Mouse (Mus musculus) embryo, embryonic 11 days (tissue): ENCODE data around the gene Fam171a1.
"Not testable (repeated sequence)": the region's sequence is repeated elsewhere in the genome, so short reads cannot be mapped to it uniquely, and the experiment has no call there.

Experiments
- DNase-seq: peaks from one replicate; pipeline ENCODE4 v3.0.0-alpha.2; 2015

Fam171a1 gene

DNA sequence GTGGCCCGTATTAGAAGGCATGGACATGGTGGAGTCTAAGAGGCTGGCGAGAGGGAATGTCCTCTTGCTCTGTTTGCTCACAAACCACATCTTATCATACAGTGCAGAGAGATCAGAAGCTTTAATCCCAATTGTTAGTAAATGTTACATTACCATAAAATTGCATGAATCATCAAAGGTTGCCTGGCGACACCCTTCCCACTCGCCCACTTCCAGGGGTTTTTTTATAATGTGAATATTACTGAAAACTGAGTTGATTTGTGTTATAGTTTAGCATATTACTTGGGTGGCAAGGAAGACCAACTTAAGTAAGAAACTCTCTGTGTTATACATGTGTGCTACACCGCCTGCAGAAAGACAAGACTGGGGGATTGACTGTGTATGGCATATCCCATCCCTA, 60.9 kb downstream of the Fam171a1 start:
- DNase-seq = no peak

DNA sequence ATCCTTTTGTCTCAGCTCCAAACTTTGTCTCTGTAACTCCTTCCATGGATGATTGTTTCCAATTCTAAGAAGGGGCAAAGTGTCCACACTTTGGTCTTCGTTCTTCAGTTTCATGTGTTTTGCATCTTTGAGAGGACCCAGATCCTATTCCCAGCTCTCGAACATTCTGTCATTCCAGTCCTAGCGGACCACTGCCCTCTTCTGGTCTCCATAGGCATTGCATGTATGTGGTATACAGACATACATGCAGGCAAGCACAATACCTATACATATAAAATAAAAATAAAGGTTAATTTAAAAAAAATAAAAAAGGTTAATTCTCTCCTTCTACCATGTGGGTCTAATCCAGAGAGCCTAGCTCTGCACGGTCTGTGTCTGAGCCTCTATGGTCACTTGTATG, 62.0 kb downstream of the Fam171a1 start:
- not testable (repeated sequence) for DNase-seq

DNA sequence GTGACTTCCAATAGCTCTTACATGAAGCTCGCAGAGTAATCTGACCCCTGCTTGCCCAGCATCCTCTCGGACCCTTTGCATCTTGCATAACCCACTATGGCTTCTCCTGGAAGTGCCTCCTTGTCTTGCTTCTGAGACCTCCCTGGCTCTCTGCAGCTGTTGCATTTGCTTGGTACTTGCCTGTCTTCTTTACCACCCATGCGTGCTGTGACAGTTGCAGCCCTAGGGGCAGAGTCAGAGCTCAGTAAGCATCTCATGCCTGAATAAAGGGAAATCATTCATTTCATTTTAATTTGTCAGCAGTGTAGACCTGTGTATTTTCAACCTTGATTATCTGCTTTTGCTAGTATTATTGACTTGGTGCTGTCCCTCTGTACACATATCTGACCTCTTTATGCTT, 62.7 kb downstream of the Fam171a1 start:
- no peak for DNase-seq

DNA sequence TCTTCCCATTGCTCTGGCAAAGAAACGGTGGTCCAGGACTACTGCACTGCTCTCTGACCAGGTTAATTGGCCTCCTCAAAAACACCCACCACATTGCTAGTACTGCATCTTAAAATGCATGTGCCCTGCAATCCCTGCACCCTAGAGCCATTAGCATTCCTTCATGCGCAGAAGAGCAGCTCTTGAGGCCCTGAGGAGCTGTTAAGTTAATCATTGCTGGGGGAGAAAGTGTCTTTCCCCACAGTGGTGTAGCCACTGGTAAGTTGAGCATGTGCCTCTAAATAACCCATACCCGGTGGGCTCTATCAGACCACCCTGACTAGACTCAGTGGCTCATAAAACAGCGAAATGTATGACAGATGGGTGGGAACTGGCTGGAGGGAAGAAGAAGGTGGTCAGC, 66.5 kb downstream of the Fam171a1 start:
- no peak for DNase-seq

DNA sequence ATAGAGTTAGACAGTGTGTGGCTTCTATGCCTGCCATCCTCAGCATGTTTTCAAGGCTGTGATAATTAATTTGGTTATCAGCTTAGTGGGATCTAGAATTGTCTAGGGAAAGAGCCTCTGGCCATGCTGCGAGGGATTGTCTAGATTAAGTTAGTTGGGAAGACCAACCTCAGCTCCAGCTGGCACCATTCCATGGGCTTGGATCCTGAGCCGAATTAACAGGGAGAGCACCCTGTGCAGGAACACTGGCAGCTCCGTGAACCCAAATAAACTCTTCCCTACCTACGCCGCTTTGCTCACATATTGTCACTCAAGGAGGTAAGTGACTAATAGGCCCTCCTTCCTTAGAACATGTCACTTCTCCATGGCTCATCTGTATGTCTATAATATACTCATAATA, 69.6 kb downstream of the Fam171a1 start:
- DNase-seq = no peak

DNA sequence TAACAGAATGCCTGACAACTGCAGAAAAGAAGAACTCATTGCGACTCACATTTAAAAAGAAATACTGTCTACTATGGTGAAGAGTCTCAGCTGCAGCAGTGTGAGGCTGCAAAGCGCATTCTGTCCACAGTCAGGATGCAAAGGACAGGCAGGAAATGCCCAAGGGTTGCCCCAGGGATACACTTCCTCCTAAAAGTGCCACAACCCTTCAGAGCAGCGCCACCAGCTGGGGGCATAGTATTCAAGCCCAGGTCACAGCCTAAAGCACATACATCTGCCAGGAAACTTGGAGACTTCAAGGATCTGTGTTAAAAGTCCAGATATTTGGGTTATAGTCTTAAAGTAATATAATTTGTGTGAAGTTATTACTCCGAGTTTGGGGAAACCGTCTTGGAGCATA, 71.3 kb downstream of the Fam171a1 start:
- DNase-seq = peak; percentile 25

DNA sequence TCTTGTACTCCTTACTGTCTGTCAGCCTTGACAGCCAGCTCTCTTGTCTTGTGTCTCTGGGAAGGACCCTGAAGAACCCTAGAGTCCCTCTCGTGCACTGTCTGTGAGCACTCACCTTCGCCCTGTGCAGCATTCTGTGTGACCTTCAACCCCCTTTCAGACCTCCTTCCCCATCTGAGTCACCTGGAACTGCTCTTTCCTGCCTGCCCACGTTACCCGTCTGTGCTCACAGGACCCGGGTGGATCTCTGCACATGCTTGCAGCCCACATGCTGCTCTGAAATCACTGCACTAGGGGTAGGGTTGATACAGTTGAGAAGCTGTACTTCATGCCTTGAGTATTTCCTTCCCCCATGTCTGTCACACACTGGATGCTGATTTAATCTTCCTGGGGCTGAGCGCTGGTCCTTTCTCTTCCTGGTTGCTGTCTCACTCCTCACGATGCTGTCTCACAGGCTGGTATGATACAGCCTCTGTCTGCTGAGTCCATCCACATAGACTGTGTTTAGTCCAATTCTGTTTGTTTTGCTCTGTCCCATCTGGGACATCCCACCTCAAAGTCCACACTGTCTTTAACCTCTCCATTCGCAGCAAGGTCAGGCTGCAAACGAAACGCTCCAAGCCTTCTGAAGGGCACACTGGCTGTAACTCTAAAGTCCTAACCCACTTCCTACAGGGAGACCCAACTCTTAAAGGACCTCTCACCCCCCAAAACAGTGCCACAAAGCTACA, 74.9 kb downstream of the Fam171a1 start:
- DNase-seq = no peak

DNA sequence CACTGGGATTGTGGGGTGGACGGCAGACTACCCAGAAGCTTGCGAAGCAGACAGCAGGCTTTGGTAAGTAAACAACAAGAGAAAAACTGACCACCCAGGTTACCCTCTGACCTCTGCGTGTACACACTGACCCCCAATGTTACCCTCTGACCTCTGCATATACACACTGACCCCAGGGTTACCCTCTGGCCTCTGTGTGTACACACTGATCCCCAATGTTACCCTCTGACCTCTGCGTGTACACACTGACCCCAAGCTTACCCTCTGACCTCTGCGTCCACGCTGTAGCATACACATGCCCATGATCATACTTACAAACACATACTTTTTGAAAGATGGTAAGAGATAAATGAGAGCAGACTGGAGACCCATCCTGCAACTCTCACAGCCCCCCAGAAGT, 77.1 kb downstream of the Fam171a1 start:
- no peak for DNase-seq

DNA sequence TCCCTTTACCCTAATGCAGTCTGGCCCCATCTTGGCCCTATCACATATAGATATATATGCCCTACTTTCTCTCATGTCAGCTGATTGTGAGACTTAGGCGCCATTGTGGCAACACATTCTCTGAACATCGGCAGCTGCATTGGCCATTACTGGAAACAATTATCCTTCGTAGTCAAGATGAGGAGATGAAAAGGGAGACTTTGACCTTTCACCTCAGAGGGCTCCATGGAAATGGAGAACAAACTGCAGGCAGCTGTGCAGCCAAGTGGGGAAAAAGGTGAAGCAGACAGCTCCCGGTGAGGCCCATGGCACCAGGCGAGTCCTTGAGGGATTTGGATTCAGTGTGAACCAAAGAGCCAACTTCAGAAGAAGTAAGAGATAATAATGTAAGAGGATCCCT, 81.5 kb downstream of the Fam171a1 start:
- peak; percentile 40 for DNase-seq

DNA sequence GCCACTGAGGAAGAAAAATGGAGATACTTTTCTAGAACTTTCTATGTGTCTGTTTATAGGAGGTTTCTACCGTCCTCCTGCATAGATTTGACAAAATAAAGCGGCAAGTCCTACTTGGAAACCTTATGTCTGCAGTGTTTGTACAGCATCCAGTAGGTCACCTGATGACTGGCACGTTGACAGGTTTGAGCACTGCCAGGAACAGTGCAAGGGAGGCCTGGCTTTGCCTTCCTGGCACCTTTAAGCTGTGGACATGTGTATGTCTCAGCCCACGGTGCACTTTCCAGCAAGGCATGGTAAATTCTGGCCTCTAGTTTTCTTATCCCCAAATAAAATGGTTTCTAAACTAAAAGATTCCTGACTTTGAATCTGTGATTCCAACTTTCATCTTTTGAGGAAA, 86.4 kb downstream of the Fam171a1 start:
- no peak for DNase-seq

DNA sequence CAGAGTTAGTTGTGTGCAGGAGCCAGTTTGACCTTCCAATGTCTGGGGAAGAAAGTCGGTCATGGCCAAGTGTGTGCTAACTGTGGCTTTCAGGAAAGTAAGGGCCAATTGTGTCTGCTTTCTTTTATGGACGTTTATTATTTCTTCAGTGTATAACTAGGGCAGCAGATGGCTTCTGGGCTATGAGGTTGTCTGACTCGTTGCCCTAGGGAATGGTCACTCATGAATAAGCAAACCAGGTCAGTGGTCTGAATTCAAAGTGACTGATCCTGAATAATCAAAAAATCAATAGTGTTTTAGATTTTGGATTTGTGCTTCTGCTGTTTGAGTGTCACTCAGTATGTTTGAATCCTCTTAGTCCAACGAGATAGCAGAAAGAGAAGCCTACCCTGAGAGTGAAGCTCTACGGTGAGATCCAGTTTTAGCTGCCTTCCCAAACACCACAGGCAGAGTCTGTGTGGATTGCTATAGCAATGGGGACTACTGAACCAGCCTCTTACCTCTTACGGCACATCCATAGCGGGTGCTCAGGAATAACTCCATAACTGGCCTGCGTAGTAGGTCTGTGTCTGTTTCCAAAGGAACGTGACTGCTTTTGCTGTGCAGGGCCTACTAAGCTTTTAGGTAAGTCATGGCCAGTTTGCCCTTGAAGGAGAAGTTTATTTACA, 93.1 kb downstream of the Fam171a1 start:
- DNase-seq = peak; percentile 8

DNA sequence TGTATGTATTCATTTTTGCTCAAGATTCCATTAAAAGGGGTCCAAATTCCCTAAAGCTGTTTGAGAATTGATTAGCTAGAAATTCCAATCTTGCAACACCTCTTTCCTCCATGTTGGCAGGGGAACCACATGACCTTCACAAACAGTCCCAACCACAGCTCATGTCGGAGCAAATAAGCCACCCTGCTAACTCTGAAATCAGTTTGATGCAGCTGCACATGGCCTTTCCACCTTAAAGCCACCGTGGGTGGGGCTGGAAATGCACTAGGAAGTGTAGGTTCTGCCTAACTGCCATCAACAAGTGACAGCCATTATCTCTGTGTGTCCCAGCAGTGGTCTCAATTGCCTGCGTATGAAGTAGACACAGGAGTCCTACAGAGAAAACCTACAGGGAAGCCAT, 101.5 kb downstream of the Fam171a1 start:
- no peak for DNase-seq

DNA sequence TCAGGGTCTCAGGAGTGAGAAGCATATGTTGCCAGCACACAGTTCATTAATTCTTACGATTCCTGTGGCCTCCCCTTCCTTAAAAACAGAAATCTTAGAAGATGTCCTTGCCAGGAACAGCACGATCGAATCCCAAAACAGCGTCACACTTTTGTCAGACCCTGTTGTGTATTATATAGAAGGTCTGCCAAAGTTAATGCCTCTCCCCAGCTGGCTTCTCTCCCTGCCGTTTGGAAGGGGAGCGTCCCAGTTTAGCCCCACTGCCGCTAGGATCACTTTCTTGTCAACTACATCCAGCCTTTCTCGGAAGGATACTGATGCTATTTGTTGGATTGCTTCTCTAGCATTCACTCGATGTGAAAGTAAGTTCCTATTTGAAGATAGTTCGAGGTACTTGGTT, 102.6 kb downstream of the Fam171a1 start:
- no peak for DNase-seq

DNA sequence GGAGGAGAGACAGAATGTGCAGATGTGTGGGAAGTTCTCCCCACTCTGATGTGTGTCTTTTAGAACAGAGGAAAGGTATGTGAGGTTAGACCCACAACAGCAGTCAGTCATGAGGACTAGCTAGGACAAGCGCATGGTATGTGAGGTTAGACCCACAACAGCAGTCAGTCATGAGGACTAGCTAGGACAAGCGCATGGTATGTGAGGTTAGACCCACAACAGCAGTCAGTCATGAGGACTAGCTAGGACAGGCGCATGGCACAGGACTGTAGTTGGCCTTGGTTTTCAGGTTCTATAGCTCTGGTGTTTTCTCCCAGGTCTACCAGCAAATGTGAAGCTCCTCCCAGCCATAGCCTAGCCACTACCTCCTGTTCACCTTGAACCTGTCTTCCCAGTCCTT, 103.6 kb downstream of the Fam171a1 start:
- not testable (repeated sequence) for DNase-seq

DNA sequence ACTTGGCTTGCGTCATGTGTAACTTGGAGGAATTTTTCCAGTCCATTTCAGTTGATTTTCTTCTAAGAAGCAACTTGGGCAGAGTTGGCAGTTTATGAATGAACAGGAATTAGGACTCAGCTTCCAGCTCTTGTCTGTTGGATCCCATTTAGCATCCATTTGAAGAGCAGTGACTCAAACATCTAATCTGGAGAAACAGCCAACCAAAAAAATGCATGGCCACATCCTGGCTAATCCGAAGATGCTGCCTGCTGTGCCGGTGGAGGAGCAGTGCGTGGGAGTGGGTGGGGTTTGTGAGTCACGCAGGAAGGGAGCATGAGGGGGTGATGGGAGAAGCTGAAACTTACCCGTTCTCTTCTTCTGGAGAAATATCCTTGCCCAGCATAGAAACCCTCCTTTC, 104.2 kb downstream of the Fam171a1 start:
- DNase-seq = no peak

DNA sequence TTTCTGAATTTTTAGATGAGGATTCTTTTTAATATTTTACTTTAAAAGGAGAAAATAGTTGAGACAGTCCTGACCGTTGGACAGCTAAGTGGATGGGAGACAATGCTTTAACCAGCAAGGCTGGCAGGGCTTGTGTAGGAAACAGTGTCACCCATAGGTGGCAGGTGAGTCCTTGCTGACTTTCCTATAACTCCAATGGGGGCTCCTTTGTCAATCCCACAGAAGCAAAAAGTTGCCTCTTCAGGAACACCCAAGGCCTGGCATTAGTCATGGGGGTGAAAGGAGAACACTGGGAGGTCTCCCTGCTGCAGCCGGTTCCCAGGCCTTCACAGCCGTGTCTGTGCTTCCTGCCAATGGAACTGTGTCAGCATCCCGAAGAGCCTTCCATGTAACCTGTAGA, 114.5 kb downstream of the Fam171a1 start:
- peak; percentile 24 for DNase-seq

DNA sequence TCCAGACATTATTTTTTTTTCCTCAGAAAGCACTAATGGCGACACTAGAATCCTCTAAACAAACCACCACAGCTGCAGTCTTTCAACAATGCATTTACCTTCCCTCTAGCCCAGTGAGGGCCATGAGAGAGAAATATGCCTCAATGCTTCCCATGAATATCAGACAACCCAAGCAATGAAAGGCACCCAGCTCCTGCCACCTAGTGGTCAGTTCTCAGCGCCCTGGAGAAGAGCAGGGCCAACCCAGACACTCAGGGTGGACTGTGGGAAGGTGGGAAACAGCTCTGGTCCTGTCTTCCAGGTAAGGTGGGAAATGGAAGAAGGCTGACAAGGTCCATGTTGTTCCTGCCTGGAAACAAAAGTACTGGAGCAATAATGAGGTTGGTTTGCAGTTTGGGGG, 115.0 kb downstream of the Fam171a1 start:
- peak; percentile 55 for DNase-seq

DNA sequence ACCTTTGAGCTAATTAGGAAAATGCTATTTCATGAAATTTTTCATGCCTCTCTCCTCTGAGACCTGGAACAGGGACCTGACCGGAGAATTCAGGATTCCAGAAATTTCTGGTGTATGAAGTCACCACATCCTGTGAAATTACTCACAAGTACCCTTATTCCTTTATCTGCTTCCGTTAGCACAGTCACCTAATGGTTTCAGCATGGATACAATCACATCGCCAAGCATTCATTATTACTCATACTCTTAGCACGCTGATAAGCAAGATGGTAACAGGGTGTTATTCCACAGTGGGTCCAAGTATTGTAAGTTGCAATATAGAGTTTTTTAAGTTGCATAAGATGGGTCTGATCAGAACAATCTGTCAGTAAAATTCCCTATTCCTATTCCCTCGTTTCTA, 125.2 kb downstream of the Fam171a1 start:
- no peak for DNase-seq

DNA sequence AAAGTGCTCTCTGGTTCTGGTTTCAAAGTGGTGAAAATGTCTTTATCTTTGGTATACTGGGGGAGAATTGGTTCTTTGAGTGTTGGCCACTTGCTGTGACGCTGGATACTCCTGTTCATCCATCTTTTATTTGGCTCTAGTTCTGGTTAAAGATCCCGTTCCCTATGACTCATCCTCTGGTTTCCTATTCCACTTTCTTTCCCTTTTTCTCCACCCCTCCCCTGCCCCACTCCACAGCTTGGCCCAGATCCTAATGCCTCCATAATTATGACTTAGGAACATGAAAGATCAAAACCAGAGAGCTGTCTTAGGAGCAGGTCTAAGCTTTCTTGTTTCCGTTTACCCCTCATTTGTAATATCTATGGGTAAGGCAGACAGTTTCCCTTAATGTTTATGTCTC, 130.2 kb downstream of the Fam171a1 start:
- DNase-seq = no peak

DNA sequence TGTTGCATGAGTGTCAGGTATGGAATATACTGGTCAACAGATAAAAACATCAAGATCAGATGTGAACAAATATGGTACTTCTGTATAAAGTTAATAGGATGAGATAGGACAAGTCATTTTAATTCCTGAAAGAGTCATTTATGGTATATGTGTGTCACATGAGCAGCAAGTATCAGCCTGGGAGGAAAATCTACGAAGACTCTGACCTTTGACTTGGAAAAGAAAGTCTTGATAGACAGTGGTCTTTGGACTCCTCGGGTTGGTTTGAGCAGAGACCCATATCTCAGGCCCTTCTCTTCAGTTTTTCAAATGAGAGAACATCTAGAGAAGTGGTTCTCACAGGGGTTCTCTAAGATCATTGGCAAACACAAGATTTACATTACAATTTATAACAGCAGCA, 137.3 kb downstream of the Fam171a1 start:
- no peak for DNase-seq

DNA sequence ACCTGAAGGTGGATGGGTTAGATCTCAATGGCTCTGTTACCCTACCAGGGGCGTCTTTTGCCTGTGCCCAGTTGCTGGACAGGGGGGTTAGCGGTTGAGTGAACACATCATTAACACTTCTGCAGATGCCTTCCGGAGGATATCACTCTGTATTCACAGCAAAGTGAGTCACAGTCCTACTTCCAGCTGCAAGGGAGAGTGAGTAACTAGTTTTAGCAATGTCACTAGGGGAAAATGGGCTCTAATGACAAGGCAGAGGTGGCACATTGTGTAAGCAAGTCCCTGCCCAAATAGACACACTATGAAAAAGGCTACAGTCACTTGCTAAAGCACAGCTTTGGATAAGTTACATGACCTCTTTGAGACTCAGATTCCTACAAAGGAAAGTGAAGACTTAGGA, 152.4 kb downstream of the Fam171a1 start:
- DNase-seq = no peak

DNA sequence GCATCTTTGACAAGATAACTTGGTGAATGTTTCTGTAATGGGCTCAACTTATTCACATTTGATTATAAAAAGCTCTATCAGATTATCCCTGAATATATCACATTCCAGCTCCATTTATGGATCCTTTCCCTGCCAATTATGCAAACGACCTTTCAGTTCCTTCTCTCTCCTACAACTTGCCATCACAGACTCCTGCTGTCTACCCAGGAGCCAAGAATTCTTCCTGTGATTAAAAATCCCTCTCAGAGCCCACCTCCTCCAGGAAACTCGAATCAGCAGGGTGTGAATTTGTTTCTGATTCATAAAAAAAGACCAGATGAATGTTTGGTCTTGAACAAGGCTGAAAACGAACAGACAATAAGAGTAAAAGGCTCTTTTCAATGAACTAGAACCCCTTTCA, 153.9 kb downstream of the Fam171a1 start:
- DNase-seq = no peak

DNA sequence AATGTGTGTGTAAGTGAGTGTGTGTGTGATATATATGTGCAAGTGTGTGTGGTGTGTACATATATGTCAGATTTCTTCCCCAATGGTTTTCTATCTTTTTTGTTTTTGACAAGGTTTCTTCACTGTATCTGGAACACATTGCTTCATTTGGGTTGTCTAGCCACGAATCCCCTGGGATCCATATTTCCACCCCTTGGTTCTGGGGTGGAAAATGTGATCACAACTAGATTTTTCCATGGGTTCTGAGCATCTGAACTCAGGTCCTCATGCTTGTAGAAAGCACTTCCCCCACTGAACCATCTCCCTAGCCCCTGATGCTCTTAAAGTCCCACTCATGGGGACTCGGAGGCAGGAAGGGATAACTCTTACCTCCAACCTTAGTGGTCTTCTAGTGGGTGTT, 159.3 kb downstream of the Fam171a1 start:
- DNase-seq = no peak

DNA sequence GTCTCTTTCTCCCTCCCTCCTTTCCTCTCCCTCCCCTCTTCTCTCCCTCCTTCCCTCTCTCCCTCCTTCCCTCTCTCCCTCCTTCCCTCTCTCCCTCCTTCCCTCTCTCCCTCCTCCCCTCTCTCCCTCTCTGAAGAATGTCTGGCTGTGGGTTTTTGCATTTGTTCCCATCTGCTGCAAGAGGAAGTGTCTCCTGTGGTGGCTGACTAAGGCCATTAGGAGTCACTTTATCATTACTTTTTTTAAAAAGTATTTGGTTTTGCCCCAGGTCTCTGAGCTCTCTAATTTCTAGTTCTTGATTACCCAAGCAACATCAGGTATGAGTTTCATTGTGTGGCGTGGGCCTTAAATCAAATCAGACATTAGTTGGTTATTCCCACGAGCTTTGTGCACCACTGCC, 162.1 kb downstream of the Fam171a1 start:
- DNase-seq = no peak
